In the genomic region with DNA sequence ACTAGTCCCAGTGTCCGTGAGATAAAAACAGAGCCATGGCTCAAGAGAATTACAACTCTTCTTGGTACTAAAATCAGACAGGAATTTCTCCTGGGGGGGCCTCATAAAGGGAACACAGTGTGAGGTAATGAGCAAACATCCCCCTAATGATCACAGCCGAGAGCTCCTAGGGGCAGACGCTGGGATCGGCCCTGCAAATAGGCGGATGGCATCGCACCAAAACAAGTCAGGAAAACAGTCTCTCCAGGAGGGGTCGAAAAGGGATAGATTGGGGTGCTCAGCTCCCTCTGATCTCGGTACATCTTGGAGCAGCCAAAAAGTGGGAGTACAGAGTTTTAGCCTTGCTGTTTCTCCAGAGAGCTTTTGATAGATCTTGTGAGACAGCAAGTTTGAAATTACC, we compare ENCODE assay signal across 18 mouse cellular contexts. TPM values are rescaled to one million over a fixed set of nuclear protein-coding genes. Genes with fewer than 3 reads are reported as not detected.
DNase-seq lines count a peak whose midpoint lies in the region; ATAC-seq lines count a peak whose summit lies in the region.
"Had no signal": no experiment of that assay in that cellular context is flagged by ENCODE, and none has a peak within 500 bp of the region (broad histone marks: within the 10 kb centered on the region; RNA-seq: fewer than 3 reads in every experiment).

No protein-coding gene starts in this region.

- peaks cover 80% of the 10 kb centered on the region for H3K27me3 ChIP-seq in heart, embryonic 11.5 days (ENCODE audit: control insufficient read depth, insufficient read depth, low read length)
- peaks cover 78% of the 10 kb centered on the region for H3K27me3 ChIP-seq in heart, embryonic 15.5 days

- no peak for DNase-seq in heart, postnatal 36 days
- DNase-seq in lung, postnatal 10 days, result peak; percentile 29
- DNase-seq in lung, adult 18-20 months, result no peak
- peak; percentile 15 for DNase-seq in ZHBTc4 (ENCODE audit: low read depth, low spot score)
- DNase-seq in cerebellum, postnatal 36 days, result no peak
- DNase-seq: adrenal gland, postnatal 36 days; cerebellum, postnatal 14 days; gastrocnemius, postnatal 10 days; lung, postnatal 14 days; right cerebral cortex, postnatal 25 days; thymus, adult 18-20 months had no signal

- H3K27ac ChIP-seq in heart, embryonic 11.5 days (ENCODE audit: low read depth, low read length), result no peak overlapping the region
- peak overlapping the region; percentile 67 for H3K27ac ChIP-seq in heart, embryonic 15.5 days
- H3K27ac ChIP-seq: embryonic facial prominence, embryonic 15.5 days; hindbrain, embryonic 14.5 days; liver, embryonic 12.5 days had no signal

- H3K9me3 ChIP-seq in heart, embryonic 11.5 days (replicated peaks; ENCODE audit: control insufficient read depth, low read length), result no peaks in the 10 kb centered on the region
- H3K9me3 ChIP-seq in heart, embryonic 15.5 days (replicated peaks), result no peaks in the 10 kb centered on the region
- H3K9me3 ChIP-seq: embryonic facial prominence, embryonic 15.5 days; liver, embryonic 12.5 days had no signal

- H3K4me2 ChIP-seq in heart, embryonic 11.5 days, result peak overlapping the region; percentile 30; the same call in 1 of the 2 replicates
- peak overlapping the region; percentile 19; the same call in 1 of the 2 replicates for H3K4me2 ChIP-seq in heart, embryonic 15.5 days
- H3K4me2 ChIP-seq: embryonic facial prominence, embryonic 15.5 days; hindbrain, embryonic 14.5 days; liver, embryonic 12.5 days had no signal

- 4% methylated on average over 8 of the region's 8 CpGs for WGBS in heart, embryonic 11.5 days (ENCODE audit: insufficient replicate concordance)
- WGBS in heart, embryonic 15.5 days, result 12% methylated on average over 8 of the region's 8 CpGs

- no peak overlapping the region for H3K9ac ChIP-seq in heart, embryonic 11.5 days (ENCODE audit: low read depth, low read length)
- no peak overlapping the region for H3K9ac ChIP-seq in heart, embryonic 15.5 days
- H3K9ac ChIP-seq: embryonic facial prominence, embryonic 15.5 days; hindbrain, embryonic 14.5 days; liver, embryonic 12.5 days had no signal

- H3K4me1 ChIP-seq in heart, embryonic 11.5 days (ENCODE audit: control insufficient read depth, insufficient read depth, low read length), result peaks cover 10% of the 10 kb centered on the region; the same call in 1 of the 2 replicates
- H3K4me1 ChIP-seq in heart, embryonic 15.5 days (replicated peaks), result peaks cover 48% of the 10 kb centered on the region

- ATAC-seq in heart, embryonic 11.5 days (replicated peaks; ENCODE audit: insufficient number of reproducible peaks, low FRiP score, low TSS enrichment), result no peak
- no peak for ATAC-seq in heart, embryonic 15.5 days (replicated peaks; ENCODE audit: insufficient number of reproducible peaks, insufficient read depth, low FRiP score, low read depth)
- ATAC-seq: activated CD4-positive, CD25-positive, alpha-beta regulatory T cell, adult 4 months; forebrain, embryonic 14.5 days; liver, embryonic 12.5 days had no signal

- no peaks in the 10 kb centered on the region for H3K36me3 ChIP-seq in heart, embryonic 11.5 days (ENCODE audit: control insufficient read depth, insufficient read depth, low read length)
- H3K36me3 ChIP-seq in heart, embryonic 15.5 days, result no peaks in the 10 kb centered on the region
- H3K36me3 ChIP-seq: embryonic facial prominence, embryonic 15.5 days; liver, embryonic 12.5 days had no signal

- intact Hi-C loops in heart, postnatal 36 days (cut with DNase I), result loop anchor here (5.0 kb wide), 1 partner anchor 127 kb away; no protein-coding TSS in a partner anchor

- H3K4me3 ChIP-seq in heart, embryonic 11.5 days (ENCODE audit: low read depth, low read length), result no peak overlapping the region
- no peak overlapping the region for H3K4me3 ChIP-seq in heart, embryonic 15.5 days
- H3K4me3 ChIP-seq: embryonic facial prominence, embryonic 15.5 days; liver, embryonic 12.5 days had no signal

RNA-seq across cellular contexts. Expression of a gene that starts 11.0 kb away (rescaled TPM):
- polyA plus RNA-seq in heart, embryonic 11.5 days (2014; fragmentation: Nextera tagmentation; extraction: Ambion mirVana), result 6.1 and 6.8 TPM in 2 replicates
- total RNA-seq in heart, postnatal 36 days (2021), result 10 to 100 TPM; 55.4 to 61.8 TPM
- 18.3 and 21.6 TPM in 2 replicates for polyA plus RNA-seq in heart, embryonic 15.5 days (2015; fragmentation: Nextera tagmentation; extraction: Ambion mirVana)

RNA-seq across cellular contexts. Expression of a gene that starts 42.3 kb away (rescaled TPM):
- polyA plus RNA-seq in heart, embryonic 11.5 days (2014; fragmentation: Nextera tagmentation; extraction: Ambion mirVana), result 0.19 and 0.25 TPM in 2 replicates
- 1 to 10 TPM in 1 of 2 experiments, under 1 TPM in 1; 0.67 to 1.7 TPM for total RNA-seq in heart, postnatal 36 days (2021)
- 0.68 and 1.5 TPM in 2 replicates for polyA plus RNA-seq in heart, embryonic 15.5 days (2015; fragmentation: Nextera tagmentation; extraction: Ambion mirVana)

Comparison
In these comparisons a context has a peak if more than half of its experiments do, and no peak if none do; other contexts are left out.
1. DNase-seq: peak in lung, postnatal 10 days (single experiment) and ZHBTc4 (single experiment); none in heart, postnatal 36 days (0 of 2), lung, adult 18-20 months (0 of 2) and cerebellum, postnatal 36 days (0 of 2).